Mouse (Mus musculus) layer of hippocampus, adult 9-10 months (tissue): ENCODE data around the gene Rps8.
"Not testable (repeated sequence)": the region's sequence is repeated elsewhere in the genome, so short reads cannot be mapped to it uniquely, and the experiment has no call there.

ENCODE experiments used
- DNase-seq: peaks from one replicate; pipeline ENCODE4 v3.0.0; 2022; ENCODE audit warnings: low spot score

Gene Rps8

DNA sequence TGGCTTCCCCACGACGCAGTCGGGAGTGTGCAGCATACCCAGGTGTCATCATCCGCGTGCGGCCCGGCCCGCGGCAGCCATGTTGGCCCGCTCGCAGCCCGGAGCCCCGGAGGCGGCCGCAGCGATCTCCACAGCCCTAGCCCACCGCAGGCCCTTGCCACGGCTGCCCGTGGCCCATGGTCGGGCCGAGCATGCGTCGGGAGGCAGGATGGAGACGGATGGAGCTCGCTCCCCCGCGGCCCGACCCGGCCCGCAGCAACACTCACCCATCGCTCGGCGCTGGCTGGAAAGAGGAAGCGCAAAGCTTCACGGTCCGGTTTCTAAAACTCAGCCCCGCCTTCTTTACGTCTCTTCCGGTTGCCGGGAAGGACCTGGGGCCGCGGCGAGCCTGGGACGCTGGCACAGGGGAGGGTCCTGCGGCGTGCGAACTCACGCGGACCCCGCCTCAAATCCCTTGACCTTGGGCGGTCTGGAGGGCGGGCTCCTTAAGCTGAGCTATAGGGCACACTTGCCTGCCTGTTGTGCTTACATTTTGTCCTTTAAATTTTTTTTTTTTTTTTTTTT, at the start of gene Rps8:
Gene Rps8, minus strand, starts transcription at position 452 of the 564 bp plus-strand sequence.
- DNase-seq, result no peak

DNA sequence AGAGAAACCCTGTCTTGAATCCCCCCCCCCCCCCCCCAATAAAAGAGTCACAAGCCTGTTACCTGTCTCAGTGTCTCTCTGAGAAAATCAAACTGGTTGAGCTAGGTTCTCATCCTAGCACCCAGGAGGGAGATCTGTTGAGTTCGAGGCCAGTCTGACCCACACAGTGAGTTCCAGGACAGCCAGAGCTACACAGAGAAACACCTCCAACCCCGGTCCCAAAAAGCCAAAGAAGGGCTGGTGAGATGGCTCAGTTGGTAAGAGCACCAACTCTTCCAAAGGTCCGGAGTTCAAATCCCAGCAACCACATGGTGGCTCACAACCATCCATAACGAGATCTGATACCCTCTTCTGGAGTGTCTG, 46.9 kb upstream of the Rps8 start:
- no peak for DNase-seq

DNA sequence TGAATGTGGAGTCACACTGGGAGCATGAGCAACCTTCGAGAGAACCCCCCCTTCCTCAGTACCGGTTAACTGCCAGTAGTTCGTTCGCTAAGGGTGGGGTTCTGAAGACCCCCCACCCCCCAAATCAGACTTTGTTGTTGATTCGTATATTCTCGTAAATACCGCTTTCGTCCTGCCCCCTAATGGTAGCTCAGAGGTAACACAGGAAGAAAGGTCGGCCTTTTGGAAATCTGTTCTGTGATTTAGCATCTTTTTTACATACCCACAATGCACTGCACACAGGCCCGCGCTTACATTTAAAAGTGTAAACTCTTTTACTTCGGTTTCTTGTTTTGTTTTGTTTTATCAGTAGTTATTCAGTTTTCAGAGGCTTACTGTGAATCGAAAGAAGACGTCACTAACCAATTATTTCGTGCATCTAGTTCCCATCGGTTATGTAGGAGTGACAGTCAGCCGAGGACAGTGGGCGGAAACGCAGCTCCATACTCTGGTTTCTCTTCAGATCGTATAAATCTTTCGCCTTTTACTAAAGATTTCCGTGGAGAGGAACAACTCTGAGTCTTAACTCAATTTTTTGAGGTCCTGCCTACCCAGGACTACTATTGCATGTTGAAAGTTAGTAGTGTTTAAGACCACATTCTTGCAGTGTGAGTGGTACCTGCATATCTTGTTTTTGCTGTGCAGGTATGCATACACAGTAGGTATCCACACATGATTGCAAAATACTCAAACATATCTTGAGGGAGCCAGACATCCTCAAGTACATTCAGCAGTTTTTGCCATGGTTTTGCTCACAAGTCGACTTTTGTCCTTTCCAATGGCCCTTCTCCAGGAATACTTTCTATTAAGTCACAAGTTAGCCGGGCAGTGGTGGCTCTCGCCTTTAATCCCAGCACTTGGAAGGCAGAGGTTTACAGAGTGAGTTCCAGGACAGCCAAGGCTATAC, 46.3 kb upstream of the Rps8 start:
- no peak for DNase-seq

DNA sequence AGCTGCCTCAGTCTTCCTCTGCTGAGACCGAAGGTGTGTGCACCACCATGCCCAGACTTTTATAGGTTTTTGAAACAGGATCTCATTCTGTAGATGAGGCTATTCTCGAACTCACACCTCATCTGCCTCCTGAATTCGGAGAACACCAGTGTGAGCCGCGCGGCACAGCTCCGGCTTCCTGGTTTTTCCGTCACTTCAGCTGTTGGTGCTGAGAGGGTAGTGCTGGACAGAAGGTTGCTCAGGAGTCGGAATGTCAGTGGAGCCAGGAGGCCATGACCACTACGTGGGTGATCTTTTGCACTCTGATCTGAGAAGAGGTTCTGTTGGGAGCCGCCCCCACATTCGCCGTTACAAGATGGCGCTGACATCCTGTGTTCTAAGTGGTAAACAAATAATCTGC, 35.8 kb upstream of the Rps8 start:
- DNase-seq, result no peak

DNA sequence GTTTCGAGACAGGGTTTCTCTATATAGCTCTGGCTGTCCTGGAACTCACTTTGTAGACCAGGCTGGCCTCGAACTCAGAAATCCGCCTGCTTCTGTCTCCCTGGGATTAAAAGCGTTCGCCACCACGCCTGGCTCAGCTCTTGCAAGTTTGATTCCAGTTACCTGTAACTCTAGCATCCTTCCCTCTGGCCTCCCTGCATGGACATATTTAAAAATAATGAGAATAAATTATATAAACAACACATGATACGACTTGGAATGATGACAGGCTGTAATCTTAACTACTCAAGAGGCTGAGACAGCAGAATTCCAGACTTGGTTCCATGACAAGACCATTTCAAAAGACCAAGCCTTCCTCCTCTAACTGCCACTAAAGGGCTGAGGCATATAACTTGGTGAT, 34.6 kb upstream of the Rps8 start:
- no peak for DNase-seq

DNA sequence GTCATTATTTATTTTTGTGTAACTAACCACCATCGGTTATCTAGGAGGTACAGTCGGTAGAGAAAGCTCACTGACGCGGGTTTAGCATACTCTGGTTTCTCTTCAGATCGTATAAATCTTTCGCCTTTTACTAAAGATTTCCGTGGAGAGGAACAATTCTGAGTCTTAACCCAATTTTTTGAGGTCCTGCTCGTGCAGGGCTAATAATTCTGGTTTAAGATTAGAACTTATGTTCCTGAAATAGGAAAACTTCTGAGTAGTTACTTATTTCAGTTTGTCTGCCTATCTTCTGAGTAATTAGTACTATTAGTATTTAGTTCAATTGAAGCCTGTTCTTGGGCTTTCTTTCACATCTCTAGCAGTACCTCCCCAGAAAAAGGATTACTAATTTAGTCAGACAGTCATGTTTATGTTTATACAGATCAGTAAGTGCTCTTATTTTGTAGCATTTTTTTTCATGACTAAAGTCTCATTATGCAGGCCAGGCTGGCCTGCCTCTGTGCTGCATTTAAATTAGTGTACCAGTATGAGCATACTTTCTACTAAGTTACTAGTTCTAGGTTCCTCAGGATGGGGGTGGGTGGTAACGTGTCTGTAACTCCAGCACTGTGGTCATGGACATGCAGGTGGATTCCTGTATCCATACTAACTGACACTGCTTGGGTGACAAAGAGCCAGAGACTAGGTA, 34.0 kb upstream of the Rps8 start:
- DNase-seq, result peak; percentile 50

DNA sequence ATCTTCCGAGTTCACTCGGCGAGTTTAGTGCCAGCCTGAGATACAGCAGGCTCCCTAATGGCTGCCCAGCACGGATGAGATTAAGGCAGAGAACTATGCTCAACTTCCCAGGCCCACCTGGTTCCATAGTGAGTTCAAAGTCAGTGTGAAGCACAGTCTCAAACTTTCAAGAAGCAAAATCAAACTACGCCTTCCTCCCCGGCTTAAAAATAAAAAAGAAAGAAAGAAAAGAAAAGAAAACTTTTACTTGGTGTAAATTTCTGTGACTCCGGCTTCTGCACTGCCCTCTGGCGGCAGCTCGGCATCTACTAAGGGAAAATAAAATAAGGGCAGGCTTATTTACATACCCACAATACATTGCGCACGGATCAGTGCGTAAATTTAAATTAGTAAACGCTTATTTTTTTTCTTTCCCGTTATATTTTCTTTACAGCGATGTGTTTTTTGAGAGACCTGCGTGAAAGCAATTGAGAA, 33.4 kb upstream of the Rps8 start:
- DNase-seq, result peak; percentile 88

DNA sequence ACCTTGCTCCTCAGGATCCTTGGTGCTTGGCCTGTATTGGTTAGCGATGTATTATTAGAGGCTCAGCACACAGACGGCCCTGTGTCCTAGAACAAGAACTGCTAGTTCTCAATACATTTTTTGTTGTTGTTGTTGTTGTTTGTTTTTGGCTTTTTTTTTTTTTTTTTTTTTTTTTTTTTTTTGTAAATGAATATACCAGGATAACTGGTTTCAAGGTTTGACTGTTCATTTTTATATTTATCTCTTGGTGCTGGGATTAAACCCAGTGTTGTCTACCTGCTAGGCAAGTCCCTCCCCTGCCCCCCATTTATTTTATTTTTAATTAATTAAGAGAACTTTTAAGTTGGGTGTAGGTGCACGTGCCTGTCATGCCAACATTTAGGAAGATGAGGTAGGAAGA, 32.9 kb upstream of the Rps8 start:
- no peak for DNase-seq

DNA sequence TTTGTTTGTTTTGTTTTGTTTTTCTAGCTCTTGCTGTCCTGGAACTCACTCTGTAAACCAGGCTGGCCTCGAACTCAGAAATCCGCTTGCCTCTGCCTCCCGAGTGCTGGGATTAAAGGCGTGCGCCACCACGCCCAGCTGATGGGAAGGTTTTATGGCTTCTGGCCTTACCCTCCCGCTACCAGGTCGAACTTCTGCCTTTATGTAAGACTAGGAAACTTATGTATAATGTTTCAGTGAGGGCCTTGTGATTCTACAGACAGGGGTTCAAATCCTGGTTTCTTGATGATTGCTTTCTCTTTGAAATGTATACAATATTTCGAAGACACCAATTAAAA, 26.7 kb upstream of the Rps8 start:
- not testable (repeated sequence) for DNase-seq

DNA sequence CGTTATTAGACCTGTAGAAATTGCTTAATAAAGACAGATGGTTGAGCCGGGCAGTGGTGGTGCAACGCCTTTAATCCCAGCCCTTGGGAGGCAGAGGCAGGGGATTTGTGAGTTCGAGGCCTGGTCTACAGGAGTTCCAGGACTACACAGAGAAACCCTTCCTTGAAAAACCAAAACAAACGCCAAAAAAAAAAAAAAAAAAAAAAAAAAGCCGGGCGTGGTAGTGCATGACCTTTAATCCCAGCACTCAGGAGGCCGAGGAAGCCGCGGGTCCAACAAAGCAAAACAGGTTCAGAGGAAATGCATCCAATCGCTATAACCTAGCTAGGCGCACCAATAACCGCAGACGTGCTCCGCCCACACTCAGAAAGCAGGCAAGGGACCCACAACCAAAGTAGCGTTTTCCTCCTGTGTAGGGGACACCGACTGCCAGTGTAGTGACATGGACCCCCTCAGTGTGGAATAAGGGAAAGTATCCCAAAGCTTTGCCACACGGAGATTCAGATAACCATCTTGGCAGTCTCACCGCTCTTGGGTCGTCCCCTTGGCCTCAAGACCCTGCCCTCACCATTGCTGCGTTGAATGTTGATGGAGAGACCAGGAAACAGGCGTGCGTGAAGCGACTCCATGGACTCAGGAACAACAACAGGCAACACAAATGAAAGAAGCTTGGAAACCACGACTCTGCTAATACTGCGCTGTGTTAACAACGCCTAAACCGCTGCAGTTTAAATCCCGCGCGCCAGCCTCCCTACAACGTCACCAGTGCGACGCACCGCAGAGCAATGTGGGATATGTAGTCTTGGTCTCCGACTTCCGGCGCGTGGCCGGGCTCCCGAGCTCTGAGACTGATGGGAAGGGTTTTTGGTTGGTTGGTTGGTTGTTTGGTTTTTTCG, 26.1 kb upstream of the Rps8 start, which contains the start of gene Kif2c:
Gene Kif2c, minus strand, starts transcription at position 777 of the 896 bp plus-strand sequence.
- DNase-seq, result peak; percentile 73

DNA sequence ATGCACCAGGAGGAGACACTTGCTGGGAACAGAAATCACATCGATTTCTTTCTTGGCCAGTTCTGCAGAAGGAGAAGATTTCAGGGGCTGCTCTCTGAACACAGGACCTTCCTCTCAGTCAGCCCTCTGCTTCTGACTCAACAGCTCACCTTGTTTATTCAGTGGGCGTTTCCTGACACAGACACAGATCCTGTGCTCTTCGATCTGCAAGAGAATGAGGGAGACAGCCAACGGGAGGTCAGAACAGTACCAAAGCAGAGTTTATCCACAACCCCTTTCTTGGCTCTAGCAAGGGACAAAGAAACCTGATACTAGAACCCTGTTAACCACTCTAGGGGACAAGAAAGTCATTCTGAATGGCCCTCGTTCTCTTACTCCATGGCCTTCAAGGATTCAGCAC, 13.9 kb upstream of the Rps8 start:
- no peak for DNase-seq

DNA sequence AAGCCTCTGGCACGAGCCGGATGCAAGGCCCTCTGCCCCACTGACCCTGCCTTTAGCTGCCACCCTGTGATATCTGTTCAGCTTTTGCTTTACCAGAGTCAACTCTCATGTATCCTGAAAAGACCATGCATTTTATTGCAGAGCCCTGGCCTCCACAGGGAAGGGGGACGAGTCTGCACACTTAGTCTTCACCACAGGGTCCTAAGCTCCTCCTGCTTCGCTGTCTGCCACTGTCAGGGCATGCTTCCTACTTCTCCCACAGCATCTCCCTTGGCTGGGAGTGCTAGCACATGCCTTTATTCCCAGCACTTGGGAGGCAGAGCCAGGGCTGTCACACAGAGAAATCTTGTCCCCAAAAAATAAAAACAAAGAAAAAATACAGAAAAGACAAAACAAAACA, 5.1 kb upstream of the Rps8 start:
- no peak for DNase-seq

DNA sequence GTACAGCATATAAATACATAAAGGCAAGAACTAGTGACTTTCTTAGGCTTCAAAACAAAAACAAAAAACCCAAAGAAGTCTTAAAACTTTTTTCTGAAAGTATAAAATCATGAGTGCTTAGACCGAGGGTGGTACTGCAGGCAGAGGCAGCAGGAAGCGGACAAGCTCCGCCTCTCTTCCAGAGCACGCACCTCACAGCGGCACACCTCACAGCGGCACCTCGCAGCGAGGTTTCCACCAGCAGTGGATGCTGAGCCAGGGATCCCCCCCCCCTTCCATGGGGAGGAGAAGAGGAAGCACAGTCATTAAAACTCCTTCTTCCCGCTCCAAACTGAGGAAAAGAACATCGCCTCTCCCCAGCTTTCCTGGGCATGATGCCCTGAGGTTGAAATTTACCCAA, 3.6 kb upstream of the Rps8 start:
- no peak for DNase-seq

DNA sequence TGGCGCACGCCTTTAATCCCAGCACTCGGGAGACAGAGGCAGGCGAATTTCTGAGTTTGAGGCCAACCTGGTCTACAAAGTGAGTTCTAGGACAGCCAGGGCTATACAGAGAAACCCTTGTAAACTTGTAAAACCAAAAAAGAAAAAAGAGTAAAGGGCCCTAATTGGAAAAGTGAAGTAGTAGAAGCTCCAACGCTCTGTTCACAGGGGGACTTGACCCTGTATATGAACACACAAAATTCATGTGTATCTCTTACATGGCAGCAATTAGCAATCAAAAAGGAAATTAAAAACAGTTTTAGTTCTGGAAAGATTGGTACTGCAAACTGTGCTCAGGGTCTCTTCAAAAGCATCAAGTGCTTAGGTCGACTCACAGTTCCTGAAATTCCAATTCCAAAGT, 329 bp upstream of the Rps8 start:
- no peak for DNase-seq

DNA sequence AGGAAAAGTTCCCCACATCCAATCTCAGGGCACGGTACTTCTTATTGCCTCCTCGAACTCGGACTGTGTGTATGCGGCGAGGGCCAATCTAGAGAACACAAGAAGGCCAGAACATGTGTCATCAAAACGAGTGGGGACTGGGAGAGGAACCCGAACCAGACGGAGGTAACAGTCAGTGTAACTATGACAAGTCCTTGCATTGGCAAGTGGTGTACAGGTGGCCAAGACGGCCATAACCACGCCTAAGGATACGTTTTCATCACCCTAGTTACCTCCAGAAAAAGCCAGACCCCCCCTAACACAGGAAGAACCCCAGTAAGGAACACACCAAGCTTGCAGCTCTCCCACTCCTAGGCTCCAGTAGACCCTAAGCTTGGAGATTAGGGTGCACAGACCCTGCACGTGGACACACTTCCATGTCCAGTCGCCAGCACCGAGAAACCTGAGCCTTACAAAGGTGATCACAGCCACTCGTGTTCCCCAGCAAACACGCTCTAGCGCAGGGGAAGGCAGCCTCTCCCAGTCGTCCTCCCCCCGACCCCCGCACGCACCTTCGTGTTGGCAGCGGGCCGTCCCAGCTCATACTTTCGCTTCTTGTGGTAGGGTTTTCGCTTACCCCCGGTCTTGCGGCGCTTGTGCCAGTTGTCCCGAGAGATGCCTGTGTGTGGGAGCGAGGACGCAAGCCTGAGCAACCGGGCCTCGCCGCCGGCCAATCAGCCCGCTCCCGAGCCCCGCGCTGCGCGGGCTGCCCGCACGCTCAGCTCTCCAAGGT, 837 bp downstream of the Rps8 start:
- DNase-seq, result no peak

DNA sequence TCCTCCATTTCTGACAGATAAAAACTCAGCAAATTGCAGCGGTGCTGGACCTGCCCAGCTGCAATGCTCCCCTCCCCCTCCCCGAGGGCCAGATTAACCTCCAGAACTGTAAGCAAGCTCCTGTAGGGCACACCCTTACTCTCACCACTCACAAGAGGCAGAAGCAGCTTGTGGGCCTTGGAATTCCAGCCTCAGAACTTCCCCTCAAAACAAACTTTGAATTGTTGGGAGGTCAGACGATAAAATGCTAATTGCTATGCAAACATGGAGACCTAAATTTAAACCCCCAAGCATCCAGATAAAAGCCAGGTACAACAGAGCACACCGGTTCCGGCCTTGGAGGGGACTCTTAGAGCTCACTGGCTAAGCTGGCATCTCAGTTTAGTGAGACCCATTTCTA, 3.3 kb downstream of the Rps8 start:
- no peak for DNase-seq

DNA sequence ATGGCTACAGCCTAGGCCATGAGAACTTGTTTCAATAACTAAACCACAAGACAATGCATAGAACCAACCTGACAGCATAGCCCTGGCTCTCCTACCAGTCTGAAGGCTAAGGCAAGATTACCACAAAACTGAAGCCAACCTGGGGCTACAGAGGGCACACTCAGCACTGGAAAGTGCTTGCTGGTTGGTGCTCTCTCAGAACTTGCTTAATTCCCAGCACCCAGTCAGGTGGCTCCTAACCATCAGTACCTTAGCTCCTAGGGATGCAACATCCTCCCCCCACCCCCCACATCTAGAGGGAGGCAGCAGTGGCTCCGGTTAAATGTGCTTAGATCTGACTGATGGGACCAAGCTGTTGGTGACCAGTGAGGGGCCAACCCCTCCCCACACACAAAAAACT, 4.6 kb downstream of the Rps8 start:
- DNase-seq, result no peak

DNA sequence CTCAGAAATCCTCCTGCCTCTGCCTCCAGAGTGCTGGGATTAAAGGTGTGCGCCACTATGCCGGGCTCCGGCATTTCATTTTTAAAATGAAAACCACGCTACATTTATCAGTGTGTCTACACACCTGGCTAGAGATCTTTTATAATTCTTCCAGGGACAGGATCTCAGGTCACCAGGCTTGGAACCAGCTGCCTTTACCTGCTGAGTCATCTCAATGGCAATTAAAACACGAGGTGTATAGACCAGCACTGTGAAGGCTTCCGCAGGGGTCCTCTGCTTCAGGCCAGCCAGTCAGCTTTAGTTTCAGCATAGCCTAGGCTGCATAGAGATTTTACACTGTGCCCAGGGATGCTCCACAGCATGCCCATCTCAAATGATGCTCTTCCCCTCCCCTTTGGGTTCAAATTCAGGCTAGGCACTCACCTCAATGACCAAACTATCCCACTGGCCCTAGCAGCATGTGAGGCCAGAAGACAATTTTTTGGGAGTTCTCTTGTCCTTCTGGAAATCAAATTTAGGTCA, 5.8 kb downstream of the Rps8 start:
- no peak for DNase-seq

DNA sequence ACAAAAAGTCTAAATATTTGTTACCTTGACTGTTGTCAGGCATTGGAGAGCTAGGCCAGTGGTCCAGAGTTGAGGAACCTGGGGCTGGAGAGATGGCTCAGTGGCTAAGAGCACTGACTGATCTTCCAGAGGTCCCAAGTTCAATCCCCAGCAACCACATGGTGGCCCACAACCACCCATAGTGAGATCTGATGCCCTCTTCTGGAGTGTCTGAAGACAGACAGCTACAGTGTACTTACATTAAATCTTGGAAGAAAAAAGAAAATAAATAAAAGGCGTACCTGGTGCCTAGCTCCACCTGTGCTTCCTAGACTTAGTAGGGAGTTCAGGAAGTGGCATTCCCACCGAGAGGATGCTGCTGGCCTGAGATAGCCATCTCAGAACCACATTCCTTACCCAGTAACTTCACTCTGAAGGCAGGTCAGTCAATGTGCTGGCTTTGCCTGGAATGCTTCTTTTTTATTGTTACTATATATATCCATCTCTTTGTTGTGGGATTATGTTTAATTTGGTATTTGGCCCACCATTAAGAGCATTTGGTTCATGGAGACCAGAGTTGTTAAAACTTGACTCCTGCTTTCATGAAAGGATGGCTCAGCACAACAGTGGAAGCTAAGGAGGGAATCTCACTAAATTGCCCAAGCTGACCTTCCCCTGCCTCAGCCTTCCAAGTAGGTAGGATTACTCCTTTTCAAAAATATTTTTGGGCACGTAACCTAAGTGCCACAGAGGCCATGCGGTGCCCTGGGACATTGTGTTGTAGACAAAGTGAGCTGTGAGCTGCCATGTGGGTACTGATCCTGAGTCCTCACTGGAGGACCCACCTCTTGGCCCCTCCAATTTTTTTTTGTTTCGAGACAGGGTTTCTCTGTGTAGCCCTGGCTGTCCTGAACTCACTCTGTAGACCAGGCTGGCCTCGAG, 6.5 kb downstream of the Rps8 start:
- no peak for DNase-seq

DNA sequence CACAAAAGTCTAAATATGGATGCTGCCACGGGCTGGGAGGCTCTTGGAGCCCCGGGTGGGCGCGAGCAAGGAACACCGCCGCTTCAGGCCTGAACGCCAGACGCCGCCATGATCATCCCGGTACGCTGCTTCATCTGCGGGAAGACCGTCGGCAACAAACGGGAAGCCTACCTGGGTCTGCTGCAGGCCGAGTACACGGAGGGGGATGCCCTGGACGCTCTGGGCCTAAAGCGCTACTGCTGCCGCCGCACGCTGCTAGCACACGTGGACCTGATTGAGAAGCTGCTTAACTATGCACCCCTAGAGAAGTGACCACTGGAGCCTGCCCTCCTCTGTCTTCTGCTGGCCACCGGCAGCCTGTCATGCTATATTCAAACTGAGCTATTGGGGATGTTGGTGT, 7.2 kb downstream of the Rps8 start:
- DNase-seq, result no peak
